Mouse (Mus musculus): ENCODE measurements around the gene Rnf168.
A peak's percentile ranks its signal among the peaks of the same experiment; 100 is the strongest.

Gene Rnf168

DNA sequence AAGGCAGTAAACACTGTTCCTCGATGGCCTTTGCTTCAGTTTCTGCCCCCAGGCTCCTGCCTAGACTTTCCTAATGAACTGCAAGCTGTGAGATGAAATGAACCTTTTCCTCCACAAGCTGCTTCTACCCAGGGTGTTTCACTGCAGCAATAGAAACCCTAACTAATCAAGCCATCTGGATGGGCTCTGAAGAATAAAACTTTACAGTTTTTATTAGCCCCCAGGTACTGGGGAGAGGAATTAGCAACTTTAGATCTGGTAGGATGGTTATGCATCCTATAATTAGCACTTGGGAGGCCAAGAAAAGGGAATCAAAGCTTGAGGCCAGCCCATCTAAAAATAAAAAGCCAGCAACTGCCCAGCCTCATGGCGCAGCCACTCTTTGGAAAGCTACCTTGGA lies 39.3 kb downstream of the Rnf168 start:
- no peak for DNase-seq

DNA sequence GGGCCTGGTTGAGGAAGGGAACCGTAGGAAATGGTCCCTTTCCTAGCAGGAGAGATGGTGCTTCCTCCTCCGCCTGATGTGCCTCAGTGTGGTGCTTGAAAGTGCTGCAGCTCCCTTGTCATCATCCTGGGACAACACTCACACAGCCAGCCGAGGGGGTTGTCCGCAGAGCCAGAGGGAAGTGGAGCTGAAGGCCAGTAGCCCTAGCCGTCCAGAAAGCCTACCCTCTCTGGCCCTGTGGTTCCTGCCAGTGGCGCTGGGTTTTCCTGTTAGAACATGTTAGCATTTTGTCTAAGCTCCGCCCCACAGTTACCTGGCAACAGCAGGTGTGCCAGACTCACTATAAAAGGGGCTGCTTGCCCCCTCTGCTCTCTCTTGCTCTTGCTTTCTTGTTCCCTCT lies 46.7 kb downstream of the Rnf168 start:
- no peak for DNase-seq

DNA sequence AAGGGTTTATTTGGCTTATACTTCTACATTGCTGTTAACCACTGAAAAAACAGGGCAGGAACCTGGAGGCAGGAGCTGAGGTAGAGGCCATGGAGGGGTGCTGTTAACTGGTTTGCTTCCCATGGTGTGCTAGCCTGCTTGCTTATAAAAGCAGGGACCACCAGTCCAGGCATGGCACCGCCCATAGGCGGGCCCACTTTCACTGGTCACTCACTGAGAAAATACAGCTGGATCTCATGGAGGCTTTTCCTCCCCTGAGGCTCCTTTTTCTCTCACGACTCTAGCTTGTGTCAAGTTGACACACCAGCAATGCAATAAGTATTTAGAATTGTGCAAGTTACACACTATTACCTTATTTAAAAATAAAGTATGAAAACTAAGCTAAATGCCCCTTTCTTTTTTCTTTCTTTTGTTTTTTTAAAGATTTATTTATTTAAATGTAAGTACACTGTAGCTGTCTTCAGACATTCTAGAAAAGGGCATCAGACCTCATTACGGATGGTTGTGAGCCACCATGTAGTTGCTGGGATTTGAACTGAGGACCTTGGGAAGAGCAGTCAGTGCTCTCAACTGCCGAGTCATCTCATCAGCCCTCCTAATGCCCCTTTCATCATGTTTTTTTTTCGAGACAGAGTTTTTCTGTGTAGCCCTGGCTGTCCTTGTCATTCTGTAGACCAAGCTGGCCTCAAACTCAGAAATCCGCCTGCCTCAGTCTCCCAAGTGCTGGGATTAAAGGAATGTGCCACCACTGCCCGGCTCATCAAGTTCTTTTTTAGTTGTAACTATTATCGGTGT lies 53.8 kb downstream of the Rnf168 start:
- no peak for DNase-seq

DNA sequence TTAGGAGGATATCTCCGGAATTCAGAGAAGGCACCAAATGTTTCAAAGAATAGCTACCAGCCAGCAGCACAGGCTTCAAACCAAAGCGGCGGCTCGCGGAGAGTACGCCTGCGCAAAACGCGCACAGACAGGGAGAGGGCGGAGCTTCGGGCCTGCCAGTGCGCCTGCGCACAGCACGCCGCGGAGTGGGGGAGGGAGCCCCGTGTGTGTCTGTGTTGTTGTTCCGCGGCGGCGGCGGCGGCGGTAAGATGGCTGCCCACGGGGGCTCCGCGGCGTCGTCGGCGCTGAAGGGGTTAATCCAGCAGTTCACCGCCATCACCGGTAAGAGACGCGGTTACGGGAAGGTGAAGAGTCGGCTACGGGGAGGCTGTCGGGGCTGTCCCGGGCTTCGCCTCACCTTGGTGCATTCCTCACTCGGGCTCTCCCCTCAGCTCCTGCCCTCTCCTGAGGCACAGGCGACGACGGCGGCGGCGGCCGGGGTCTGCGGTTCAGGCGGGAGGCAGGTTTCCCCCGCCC lies 54.8 kb downstream of the Rnf168 start, which contains the start of gene Ubxn7:
TSS of gene Ubxn7 (plus strand) at position 218 of the 516 bp plus-strand sequence.
- DNase-seq = peak; percentile 98 to 99

DNA sequence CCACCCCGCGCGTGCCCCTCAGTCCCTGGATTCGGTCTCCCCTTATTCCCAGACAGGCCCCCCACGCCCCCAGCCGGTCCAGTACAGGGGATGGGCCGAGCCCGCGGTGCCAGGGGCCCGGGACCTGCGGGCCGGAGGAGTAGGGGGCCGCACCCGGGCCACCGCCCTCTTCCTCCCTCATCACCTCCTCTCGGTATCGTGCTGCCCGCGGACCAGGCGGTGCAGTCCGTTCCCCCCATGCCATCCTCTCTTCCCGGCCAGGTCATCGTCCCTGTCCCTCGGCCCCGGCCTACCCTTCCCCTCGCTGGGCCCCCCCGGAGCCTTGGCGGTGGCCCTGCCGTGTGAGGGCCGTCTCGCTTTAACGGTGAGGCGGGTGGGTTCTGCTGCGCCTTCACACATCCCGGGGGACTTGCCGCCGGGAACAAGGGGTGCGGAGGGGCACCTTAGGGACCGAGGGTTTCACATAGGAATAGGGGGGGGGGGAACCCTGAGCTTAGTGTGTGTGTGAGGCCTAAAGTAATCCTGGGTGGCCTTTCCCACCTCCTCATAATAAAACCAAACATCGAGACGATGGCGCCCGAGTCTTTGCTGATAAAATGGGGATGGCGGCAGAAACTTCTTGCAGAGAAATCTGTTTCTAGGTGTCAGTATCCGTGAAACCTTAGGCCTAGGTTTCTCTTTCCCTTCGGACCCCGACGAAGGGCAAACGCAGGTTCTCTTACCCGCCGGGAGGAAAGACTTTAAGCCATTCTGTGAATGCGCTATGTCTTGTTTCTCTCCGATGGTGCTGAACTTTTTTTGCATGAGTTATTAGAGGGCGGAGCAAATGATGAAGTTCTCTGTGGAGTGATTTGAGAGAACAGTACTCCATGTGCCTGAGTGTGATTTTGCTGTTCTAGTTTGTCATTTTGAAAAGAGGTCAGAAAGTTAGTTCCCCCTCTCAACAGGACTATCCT lies 55.6 kb downstream of the Rnf168 start:
- peak; percentile 56 to 68 for DNase-seq

DNA sequence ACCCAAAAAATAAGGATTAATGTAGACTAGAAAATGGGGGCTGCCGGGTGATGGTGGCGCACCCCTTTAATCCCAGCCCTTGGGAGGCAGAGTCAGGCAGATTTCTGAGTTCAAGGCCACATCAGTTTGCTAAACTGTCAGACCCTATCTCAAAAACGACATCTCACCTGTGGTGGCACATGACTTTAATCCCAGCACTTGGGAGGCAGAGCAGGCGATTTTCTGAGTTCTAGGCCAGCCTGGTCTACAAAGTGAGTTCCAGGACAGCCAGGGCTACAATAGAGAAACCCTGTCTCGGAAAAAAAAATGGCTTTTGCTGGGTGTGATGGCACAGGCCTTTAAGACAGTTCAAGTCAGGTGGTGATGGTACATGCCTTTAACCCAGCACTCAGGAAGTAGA lies 57.9 kb downstream of the Rnf168 start:
- DNase-seq = no peak

DNA sequence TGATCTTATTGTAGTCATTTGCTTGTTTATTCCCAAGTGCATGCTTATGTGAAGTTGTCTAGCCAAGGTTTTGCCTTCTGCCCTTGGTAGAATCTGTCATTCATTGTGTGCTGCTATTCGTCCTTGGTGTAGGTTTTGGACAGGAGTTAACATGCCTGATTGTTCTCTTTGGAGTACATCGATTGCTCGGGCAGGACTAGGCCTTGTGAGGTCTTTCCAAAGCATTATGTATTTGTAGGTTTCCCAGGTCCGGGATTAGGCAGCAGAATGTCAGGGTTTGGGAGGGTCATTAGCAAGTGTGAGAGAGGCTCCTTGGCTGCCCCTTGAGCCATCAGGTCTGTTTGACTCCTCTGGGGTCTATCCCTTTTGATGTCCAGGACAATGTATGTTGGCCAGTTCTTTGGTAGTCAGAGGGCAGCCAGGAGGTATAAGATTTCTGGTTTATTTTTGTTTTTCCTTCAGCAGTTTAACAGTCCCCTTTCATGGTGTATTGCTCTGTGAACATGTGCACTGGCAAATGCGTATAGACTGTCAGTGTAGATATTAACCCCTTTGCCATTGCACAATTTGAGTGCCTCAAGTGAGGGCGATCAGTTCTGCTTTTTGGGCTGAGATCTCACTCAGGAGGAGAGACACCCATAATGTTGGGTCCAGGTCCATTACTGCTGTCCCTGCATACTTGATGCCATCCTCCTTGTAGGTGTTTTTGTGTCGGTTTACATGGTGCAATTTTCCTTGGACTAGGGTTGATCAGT lies 58.9 kb downstream of the Rnf168 start:
- no peak for DNase-seq

DNA sequence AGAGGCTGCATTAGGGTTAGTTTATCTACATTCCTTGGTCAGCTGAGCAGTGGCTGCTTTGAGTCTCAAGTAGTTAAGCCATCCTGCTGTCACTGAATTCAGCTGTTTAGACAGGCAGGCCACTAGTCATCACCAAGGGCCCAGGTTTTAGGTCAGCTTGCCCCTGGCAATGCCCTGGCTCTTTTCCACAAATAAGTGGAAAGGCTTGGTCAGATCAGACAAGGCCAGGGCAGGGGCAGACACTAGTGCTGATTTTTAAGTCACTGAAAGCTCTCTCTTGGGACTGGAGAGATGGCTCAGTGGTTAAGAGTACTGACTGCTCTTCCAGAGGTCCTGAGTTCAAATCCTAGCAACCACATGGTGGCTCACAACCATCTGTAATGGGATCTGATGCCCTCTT lies 59.7 kb downstream of the Rnf168 start:
- DNase-seq = no peak

DNA sequence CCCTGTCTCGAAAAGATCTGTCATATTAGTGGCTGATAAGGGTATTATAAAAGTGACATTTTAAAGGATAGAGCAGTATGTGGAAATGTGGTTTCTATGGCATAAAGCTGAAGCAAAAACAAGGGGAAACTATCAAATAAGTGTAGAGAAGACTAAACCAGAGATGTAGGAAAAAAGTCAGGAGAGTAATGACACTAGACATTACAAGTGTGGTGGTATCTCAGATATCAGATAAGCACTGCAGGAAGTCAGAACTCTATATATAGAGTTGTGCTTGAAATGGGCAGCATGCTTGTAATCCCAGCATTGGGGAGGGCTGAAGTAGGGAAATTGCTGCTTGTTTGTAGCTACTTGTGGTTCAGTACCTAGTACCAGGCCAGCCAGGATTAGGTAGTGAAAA lies 63.2 kb downstream of the Rnf168 start:
- DNase-seq = no peak

DNA sequence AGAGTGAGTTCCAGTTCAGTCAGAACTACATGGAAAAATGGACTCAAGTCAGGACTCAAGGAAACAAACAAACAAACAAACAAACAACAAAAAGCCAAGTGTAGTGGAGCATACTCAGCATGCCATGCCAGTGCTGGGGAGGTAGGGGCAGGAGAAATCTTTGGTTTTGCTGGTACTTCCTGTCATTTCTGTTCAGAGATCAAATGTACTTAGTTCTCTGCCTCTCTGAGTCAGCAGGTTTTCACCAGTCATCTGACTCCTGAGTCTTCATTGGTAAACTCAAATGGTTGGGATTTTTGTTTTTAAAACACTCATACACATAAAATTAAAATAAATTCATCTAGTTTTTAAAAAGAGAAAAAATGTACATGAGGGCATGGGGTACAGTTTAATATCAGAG lies 68.3 kb downstream of the Rnf168 start:
- DNase-seq = no peak

DNA sequence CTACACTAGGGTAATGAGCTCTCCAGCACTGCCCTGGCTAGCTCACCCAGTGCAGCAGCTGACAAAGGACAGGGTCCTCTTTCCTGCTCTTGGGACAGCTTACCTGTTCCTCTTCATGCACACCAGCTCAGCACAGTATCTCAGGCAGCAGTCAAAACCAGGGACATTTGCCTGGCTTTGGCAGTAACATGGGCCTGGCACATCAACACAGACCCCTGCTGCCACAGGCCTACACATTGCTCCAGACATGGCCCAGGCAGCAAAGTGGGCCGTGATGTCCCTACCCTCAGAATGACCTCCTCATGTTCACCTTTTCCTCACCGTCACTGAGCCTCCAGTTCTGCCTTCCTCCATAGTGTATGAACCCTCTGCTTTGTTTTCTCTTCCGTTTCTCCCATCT lies 73.5 kb downstream of the Rnf168 start:
- no peak for DNase-seq
